Mouse (Mus musculus) lung, postnatal 36 days (tissue): ENCODE results near the gene Gm10945.

ENCODE experiments used
- DNase-seq: peaks from one replicate; pipeline ENCODE4 v3.0.0; 2022; ENCODE audit warnings: mixed read lengths

The Gm10945 gene

GRCm38 (mm10) chr10:6761287-6761811, at the start of gene Gm10945:
Gene Gm10945 (minus strand): TSS chr10:6761761.
- peak; percentile 30 for DNase-seq

GRCm38 (mm10) chr10:6790226-6790625, 28.7 kb upstream of the Gm10945 start:
- DNase-seq = no peak

GRCm38 (mm10) chr10:6788517-6789237, 27.1 kb upstream of the Gm10945 start:
- no peak for DNase-seq

- no peak for DNase-seq
Observed at GRCm38 (mm10) chr10:6758206-6758605, 3.4 kb downstream of the Gm10945 start, which contains the start of gene Oprm1. Gene Oprm1 (plus strand): TSS chr10:6758506.

GRCm38 (mm10) chr10:6753375-6753774, 8.2 kb downstream of the Gm10945 start:
- DNase-seq = peak; percentile 3

GRCm38 (mm10) chr10:6728469-6728868, 33.1 kb downstream of the Gm10945 start:
- DNase-seq = no peak

GRCm38 (mm10) chr10:6723765-6724164, 37.8 kb downstream of the Gm10945 start:
- DNase-seq = no peak

- DNase-seq = peak; percentile 38
Observed at GRCm38 (mm10) chr10:6717181-6717948, 44.2 kb downstream of the Gm10945 start.

GRCm38 (mm10) chr10:6705226-6705885, 56.2 kb downstream of the Gm10945 start:
- DNase-seq = no peak

- peak; percentile 68 for DNase-seq
Observed at GRCm38 (mm10) chr10:6694218-6694850, 67.2 kb downstream of the Gm10945 start.
